Mouse (Mus musculus): ENCODE measurements around the gene Fitm1. TPM values are rescaled to one million over a fixed set of nuclear protein-coding genes. Genes with fewer than 3 reads are reported as not detected.
A peak's percentile ranks its signal among the peaks of the same experiment; 100 is the strongest.

The Fitm1 gene
- polyA plus RNA-seq, 1 experiment from 2014 or later, result 1.3 TPM

DNA sequence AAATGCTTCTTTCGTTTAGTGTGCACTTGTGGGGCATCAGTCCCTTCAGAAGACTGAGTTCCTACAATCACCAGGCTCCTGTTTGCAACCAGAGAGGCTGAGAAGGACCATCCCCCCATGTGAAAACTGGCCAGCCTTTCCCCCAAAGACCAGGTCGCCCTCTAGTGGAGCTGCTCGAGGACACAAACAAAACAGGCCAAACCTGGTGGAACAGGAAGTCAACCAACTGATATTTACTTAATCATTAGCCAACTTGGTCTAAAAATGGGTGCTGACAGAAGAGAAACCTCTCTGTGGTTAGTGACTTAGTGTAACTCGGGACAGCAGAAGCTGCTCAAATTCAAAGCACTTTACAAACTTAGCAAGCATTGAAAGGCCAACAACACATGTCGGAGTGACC, 18.4 kb upstream of the Fitm1 start:
- TF ChIP-seq EP300 (IDR thresholded peaks at IDR 0.05) (peak; percentile 55), CTCF (IDR thresholded peaks at IDR 0.05) (peak; percentile 96)
- no peak overlapping the region for H3K4me2 ChIP-seq (replicated peaks; ENCODE audit: low read depth, low read length)
- 20% methylated on average over 5 of the region's 5 CpGs for WGBS
- H3K27ac ChIP-seq (ENCODE audit: low read length), result peak overlapping the region; percentile 58
- H3K9ac ChIP-seq (replicated peaks; ENCODE audit: low read depth), result no peak overlapping the region
- no peak for ATAC-seq
- no peaks in the 10 kb centered on the region for H3K27me3 ChIP-seq (replicated peaks; ENCODE audit: insufficient read depth, low read length)
- peak; percentile 95 for DNase-seq (ENCODE audit: low spot score)
- H3K9me3 ChIP-seq (ENCODE audit: low read length), result no peaks in the 10 kb centered on the region
- peaks cover 7% of the 10 kb centered on the region; the same call in 1 of the 2 replicates for H3K4me1 ChIP-seq (ENCODE audit: insufficient read depth, low read depth, low read length)
- H3K4me3 ChIP-seq (ENCODE audit: low read depth, low read length), result no peak overlapping the region
- H3K36me3 ChIP-seq (ENCODE audit: insufficient read depth, low read length), result no peaks in the 10 kb centered on the region

DNA sequence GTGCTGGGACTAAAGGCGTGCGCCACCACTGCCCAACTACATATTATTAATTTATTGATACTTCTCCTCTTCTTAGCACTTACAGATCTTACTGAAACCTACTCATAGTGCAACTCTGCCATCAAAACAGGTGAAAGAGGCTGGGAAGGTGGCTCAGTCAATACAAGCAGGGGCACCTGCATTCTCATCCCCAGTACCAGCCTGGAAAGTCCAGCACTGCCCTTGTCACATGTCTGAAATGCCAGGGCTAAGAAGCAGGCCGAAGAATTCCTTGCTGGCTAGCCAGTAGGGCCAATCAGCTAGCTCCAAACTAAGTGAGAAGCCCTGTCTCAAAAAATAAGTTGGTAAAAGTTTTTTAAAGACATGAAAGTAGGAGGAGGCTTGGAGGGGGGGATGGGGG, 17.8 kb upstream of the Fitm1 start:
- Histone ChIP-seq H3K27ac (ENCODE audit: low read length) (peak overlapping the region; percentile 58), H3K27me3 (replicated peaks; ENCODE audit: insufficient read depth, low read length) (no peaks in the 10 kb centered on the region), H3K9ac (replicated peaks; ENCODE audit: low read depth) (no peak overlapping the region), H3K4me2 (replicated peaks; ENCODE audit: low read depth, low read length) (no peak overlapping the region), H3K9me3 (ENCODE audit: low read length) (no peaks in the 10 kb centered on the region), H3K4me3 (ENCODE audit: low read depth, low read length) (no peak overlapping the region), H3K36me3 (ENCODE audit: insufficient read depth, low read length) (no peaks in the 10 kb centered on the region), H3K4me1 (ENCODE audit: insufficient read depth, low read depth, low read length) (peaks cover 7% of the 10 kb centered on the region; the same call in 1 of the 2 replicates)
- DNase-seq (ENCODE audit: low spot score) (peak; percentile 21), ATAC-seq (no peak)
- 79% methylated on average over 3 of the region's 3 CpGs for WGBS
- no peak for TF ChIP-seq EP300 (IDR thresholded peaks at IDR 0.05)
- TF ChIP-seq CTCF (IDR thresholded peaks at IDR 0.05), result no peak

DNA sequence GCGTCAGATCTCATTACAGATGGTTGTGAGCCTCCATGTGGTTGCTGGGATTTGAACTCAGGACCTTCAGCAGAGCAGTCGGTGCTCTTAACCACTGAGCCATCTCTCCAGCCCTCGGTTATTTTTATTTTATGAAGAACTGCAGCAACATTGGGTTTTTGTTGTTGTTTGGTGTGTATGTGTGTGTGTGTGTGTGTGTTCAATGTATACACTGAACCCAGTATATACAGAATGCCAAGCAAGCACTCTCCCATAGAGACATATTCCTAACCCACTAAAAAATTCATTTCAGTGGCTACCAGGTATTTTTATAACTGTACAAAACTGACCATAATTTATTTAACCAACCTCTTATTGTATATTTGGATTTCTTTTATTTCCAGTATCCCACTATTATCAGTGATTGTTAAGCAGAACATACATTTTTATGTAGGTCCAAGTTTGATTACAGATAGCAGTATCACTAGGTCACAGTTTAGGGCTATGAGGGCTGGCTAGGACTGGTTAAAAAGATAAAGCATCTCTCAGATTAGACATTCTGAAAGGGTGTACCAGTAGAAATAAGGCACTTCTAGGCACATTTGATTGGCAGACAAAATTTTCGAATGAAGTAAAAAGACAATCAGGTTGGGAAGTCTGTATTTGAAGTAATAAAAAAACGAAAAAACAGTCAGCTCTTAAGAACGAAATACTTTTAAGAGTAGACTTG, 16.5 kb upstream of the Fitm1 start:
- no peak for ATAC-seq
- H3K27me3 ChIP-seq (replicated peaks; ENCODE audit: insufficient read depth, low read length), result no peaks in the 10 kb centered on the region

DNA sequence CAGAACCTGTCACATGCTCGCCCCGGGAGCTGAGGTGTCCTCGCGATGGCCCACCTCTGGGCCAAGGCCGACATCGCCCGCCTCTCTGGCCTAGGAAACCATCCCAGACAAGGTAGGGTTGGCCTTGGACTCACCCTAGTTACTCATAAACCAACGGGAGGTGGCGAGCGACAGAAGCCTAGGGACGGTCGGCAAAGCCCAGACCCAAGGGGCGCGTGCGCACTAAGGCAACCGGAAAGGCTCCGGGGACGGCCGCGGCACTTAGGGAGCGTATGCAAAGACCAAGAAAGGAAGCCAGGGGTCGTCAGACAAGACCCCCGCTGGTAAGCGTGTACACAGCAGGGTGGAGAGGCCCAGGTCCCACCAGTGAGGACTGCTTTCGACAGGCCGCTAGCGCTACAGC, 15.6 kb upstream of the Fitm1 start, which contains the start of gene Dcaf11:
Gene Dcaf11 (plus strand): TSS at position 208 of the 403 bp plus-strand sequence.
- TF ChIP-seq EP300 (IDR thresholded peaks at IDR 0.05) (no peak; the same call in 1 of the 2 replicates), CTCF (IDR thresholded peaks at IDR 0.05) (peak; percentile 60)
- DNase-seq (ENCODE audit: low spot score) (peak; percentile 97), ATAC-seq (peak; percentile 78)
- Histone ChIP-seq H3K36me3 (ENCODE audit: insufficient read depth, low read length) (peaks cover 6% of the 10 kb centered on the region; the same call in 1 of the 2 replicates), H3K4me2 (replicated peaks; ENCODE audit: low read depth, low read length) (peak within 1 kb of the TSS; percentile 86), H3K4me1 (ENCODE audit: insufficient read depth, low read depth, low read length) (peaks cover 7% of the 10 kb centered on the region; the same call in 1 of the 2 replicates), H3K27me3 (replicated peaks; ENCODE audit: insufficient read depth, low read length) (no peaks in the 10 kb centered on the region), H3K27ac (ENCODE audit: low read length) (peak within 1 kb of the TSS; percentile 99), H3K4me3 (ENCODE audit: low read depth, low read length) (peak within 1 kb of the TSS; percentile 58), H3K9me3 (ENCODE audit: low read length) (no peaks in the 10 kb centered on the region), H3K9ac (replicated peaks; ENCODE audit: low read depth) (peak within 1 kb of the TSS; percentile 60)
- whole genome bisulfite sequencing, result under 1% methylated on average over 27 of the region's 27 CpGs

More for the DNA sequence above, 16.5 kb upstream of the Fitm1 start:
- Histone ChIP-seq H3K9ac (replicated peaks; ENCODE audit: low read depth) (peak overlapping the region; percentile 60; the same call in 1 of the 2 replicates), H3K9me3 (ENCODE audit: low read length) (no peaks in the 10 kb centered on the region), H3K4me1 (ENCODE audit: insufficient read depth, low read depth, low read length) (peaks cover 7% of the 10 kb centered on the region; the same call in 1 of the 2 replicates), H3K4me2 (replicated peaks; ENCODE audit: low read depth, low read length) (peak overlapping the region; percentile 52), H3K27ac (ENCODE audit: low read length) (peak overlapping the region; percentile 99), H3K36me3 (ENCODE audit: insufficient read depth, low read length) (no peaks in the 10 kb centered on the region), H3K4me3 (ENCODE audit: low read depth, low read length) (peak overlapping the region; percentile 58; the same call in 1 of the 2 replicates)
- TF ChIP-seq EP300 (IDR thresholded peaks at IDR 0.05), result no peak
- no peak for TF ChIP-seq CTCF (IDR thresholded peaks at IDR 0.05)
- DNase-seq (ENCODE audit: low spot score), result peak; percentile 38
- 47% methylated on average over 6 of the region's 6 CpGs for WGBS

DNA sequence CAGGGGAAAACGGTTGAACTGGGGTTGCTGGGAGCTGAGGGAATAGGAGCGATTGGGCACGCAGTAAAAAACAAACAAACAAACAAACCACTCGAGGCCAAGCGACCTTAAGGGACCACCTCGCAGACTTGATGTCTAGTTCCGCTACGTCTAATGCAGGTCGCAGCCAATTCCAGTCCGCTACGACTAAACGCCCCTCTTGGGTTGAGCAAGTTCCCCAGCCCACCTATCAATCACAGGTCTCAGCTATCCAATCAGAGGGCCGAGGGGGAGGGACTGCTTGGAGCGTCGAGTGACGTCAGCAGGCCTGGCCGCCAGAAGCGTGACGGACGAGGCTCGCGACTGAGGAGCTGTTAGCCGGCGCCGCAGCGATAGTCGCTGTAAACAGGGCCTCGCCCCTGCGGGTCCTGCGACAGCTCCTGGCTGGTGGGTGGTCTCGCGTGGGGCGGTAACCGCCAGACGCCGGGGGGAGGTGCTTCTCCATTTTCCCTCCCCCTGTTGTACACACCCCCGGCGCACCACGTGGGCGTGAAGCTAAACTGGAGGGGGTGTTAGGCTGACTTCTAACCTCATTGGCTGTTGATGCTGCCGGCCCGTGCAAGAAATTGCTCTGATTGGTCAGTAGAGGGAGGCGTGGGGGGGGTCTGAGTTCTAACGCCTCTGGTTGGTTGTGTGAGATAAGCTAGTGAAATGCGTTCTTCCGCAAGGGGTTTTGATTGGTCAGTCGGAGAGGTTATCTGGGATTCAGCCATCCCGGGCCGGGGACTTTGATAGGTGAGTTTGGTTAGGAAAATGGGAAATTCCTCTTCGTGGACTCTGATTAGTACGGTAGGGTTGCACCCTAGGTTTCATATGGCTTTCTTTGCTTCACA, 15.0 kb upstream of the Fitm1 start, which contains the start of gene A730061H03Rik:
Gene A730061H03Rik (minus strand): TSS at position 205 of the 872 bp plus-strand sequence.
- 1% methylated on average over 51 of the region's 51 CpGs for WGBS
- H3K9ac ChIP-seq (replicated peaks; ENCODE audit: low read depth), result peak within 1 kb of the TSS; percentile 71

More for the DNA sequence above, 15.0 kb upstream of the Fitm1 start, which contains the start of gene A730061H03Rik:
- Histone ChIP-seq H3K36me3 (ENCODE audit: insufficient read depth, low read length) (peaks cover 13% of the 10 kb centered on the region; the same call in 1 of the 2 replicates), H3K27me3 (replicated peaks; ENCODE audit: insufficient read depth, low read length) (no peaks in the 10 kb centered on the region), H3K9me3 (ENCODE audit: low read length) (no peaks in the 10 kb centered on the region), H3K4me2 (replicated peaks; ENCODE audit: low read depth, low read length) (peak within 1 kb of the TSS; percentile 86), H3K4me3 (ENCODE audit: low read depth, low read length) (peak within 1 kb of the TSS; percentile 58), H3K27ac (ENCODE audit: low read length) (peak within 1 kb of the TSS; percentile 99), H3K4me1 (ENCODE audit: insufficient read depth, low read depth, low read length) (peaks cover 7% of the 10 kb centered on the region; the same call in 1 of the 2 replicates)
- peak; percentile 92 for ATAC-seq
- TF ChIP-seq EP300 (IDR thresholded peaks at IDR 0.05) (peak; percentile 92), CTCF (IDR thresholded peaks at IDR 0.05) (peak; percentile 31)
- DNase-seq (ENCODE audit: low spot score), result peak; percentile 99
